Mouse (Mus musculus) E14TG2a.4 (cell line): Measurements from ENCODE around the gene Lrrc66.
"Not testable (repeated sequence)": the region's sequence is repeated elsewhere in the genome, so short reads cannot be mapped to it uniquely, and the experiment has no call there.

Experiments
- H3K27me3 ChIP-seq: 2 replicates; pipeline ENCODE4 v1.6.1; 2014; ENCODE audit warnings: low read length, control low read depth; ENCODE audit not compliant: insufficient read depth
- H3K36me3 ChIP-seq: 2 replicates; pipeline ENCODE4 v1.6.1; 2014; ENCODE audit warnings: low read length, control low read depth; ENCODE audit not compliant: insufficient read depth
- H3K4me1 ChIP-seq: replicated peaks from 2 replicates; pipeline ENCODE4 v1.6.1; 2014; ENCODE audit warnings: low read depth, low read length, control low read depth
- H3K4me3 ChIP-seq: replicated peaks from 2 replicates; pipeline ENCODE4 v1.5.1; 2014; ENCODE audit warnings: mild to moderate bottlenecking, low read length
- H3K9me3 ChIP-seq: 2 replicates; pipeline ENCODE4 v1.6.1; 2014; ENCODE audit warnings: low read length, control low read depth
- CTCF ChIP-seq: conservative IDR thresholded peaks from 2 replicates; pipeline ENCODE4 v1.5.1; 2014; ENCODE audit warnings: low read length
- NANOG ChIP-seq: IDR thresholded peaks from 2 replicates; pipeline ENCODE4 v1.6.1; 2014; ENCODE audit warnings: borderline replicate concordance, low read length, mixed read lengths
- POU5F1 ChIP-seq: IDR thresholded peaks from 2 replicates; pipeline ENCODE4 v1.6.1; 2014; ENCODE audit warnings: low read length, borderline replicate concordance

Gene Lrrc66

DNA sequence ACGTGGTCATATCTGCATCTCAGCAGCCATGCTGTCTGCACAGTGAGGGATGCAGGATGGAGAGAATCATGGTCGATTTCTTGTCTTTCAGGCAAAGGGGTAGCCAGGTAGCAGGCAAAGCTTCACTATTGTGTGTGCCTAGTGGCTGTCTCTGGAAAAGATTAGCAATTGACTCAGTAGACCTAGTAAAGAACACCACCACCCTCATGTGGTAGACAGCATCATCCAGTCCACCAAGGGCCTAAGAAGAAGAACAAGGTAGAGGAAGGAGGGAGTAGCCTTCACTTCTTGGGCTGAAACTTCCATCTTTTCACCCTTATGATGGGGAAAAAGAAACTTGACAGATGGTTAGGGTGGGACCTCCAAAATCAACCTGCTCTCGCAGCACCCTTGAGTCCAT, 29.5 kb downstream of the Lrrc66 start:
- no peak overlapping the region for H3K4me3 ChIP-seq
- H3K27me3 ChIP-seq = no peaks in the 10 kb centered on the region
- H3K36me3 ChIP-seq = no peaks in the 10 kb centered on the region
- H3K9me3 ChIP-seq = peaks cover 9% of the 10 kb centered on the region
- peaks cover 7% of the 10 kb centered on the region for H3K4me1 ChIP-seq
- TF ChIP-seq CTCF (no peak), POU5F1 (no peak), NANOG (no peak)

DNA sequence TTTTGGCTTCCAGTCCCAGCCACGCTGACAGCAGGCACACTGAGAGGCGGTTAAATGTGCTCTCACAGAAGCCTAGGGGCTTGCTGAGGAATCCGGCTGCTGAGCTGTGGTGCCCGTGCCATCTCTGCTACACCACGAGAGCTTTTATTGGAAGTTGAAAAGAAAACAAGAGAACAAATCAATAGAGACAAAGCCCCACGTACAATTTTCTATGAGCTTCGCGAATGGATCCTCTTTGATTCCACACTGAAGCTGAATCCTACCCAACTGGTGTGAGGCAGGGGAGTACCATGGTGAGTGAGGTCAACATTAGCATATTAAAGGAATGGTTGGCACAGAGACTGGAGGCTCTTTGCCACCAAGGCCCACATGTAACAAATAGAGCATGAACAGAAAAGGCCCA, 31.0 kb downstream of the Lrrc66 start:
- Histone ChIP-seq H3K36me3 (no peaks in the 10 kb centered on the region), H3K27me3 (no peaks in the 10 kb centered on the region), H3K9me3 (peaks cover 5% of the 10 kb centered on the region), H3K4me3 (no peak overlapping the region), H3K4me1 (peaks cover 7% of the 10 kb centered on the region)
- TF ChIP-seq POU5F1 = no peak
- no peak for TF ChIP-seq NANOG
- TF ChIP-seq CTCF = no peak

DNA sequence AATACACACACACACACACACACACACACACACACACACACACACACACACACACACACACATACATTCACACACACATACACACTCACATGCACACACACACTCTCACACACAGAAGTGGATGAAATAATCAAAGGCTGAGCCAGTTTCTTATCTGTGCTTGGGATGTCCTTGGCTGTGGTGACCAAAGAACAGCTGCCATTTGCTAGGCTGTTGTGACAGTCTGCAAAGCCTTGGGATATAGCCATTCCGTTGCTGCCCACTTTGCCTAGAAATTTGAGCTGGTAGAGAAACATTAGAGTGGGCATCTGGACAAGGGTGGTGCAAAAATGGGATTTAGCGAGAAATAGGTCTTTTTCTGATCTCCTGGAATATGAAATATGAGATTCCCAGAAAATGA, 32.3 kb downstream of the Lrrc66 start:
- Histone ChIP-seq H3K36me3 (no peaks in the 10 kb centered on the region), H3K4me1 (peaks cover 7% of the 10 kb centered on the region), H3K4me3 (no peak overlapping the region), H3K27me3 (no peaks in the 10 kb centered on the region), H3K9me3 (peaks cover 8% of the 10 kb centered on the region)
- TF ChIP-seq CTCF = no peak
- no peak for TF ChIP-seq NANOG
- TF ChIP-seq POU5F1 = no peak

DNA sequence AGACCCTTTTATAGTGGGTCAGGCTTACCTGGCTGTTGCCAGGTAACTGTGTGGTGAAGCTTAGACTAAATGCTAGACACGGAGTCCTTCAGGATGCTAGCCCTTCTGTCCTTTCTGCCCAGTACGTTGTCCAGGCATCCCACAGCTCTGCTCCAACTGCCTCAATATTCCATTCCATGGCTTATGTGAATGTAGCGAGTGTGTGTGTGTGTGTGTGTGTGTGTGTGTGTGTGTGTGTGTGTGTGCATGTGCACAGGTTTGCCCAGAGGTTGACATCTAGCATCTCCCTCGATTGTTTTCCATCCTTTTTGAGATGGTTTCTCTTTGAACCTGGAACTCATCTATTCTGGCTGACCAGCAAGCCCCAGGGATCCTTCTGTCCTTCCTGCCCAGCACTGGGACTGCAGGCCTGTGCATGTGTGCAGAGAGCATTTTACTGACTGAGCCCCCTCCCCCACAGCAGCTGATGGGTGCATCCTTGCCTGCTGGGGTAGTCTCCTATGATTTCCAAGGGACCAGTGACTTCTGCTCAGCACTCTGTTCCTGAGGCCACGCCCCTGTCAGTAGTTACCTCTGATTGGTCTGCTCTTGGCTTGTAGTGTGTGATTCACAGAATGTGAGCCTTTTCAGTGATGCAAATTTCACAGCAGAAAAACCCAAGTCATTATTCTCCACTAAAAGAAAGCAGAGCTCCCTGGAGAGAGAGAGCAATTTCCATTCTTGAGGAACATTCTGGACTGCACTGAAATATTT, 33.2 kb downstream of the Lrrc66 start:
- Histone ChIP-seq H3K4me1 (peaks cover 7% of the 10 kb centered on the region), H3K4me3 (no peak overlapping the region), H3K27me3 (no peaks in the 10 kb centered on the region), H3K9me3 (peaks cover 15% of the 10 kb centered on the region), H3K36me3 (no peaks in the 10 kb centered on the region)
- TF ChIP-seq NANOG = no peak
- TF ChIP-seq CTCF = no peak
- TF ChIP-seq POU5F1 = no peak

DNA sequence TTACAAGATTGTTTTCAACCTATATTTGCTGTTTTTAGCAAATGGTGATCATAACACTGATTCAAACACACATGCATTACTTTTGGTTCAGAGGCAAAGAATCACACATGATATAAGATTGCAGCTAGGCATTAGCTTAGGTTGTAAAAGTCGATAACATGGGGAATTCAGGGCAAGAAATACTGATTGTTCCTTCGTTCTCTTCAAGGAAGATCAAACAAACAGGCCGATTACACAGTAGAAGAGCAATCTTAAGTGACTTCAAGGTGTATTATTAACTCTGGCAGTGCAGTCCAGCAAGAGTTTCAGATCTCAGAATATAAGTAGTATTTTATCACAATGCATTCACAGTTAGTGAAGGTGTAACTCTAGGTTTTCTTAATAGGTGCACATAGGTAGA, 45.2 kb downstream of the Lrrc66 start:
- H3K4me3 ChIP-seq = no peak overlapping the region
- H3K27me3 ChIP-seq = no peaks in the 10 kb centered on the region
- peaks cover 7% of the 10 kb centered on the region; the same call in 1 of the 2 replicates for H3K4me1 ChIP-seq
- 0 out of 2 replicates have a peak, but pooled peaks cover 4% of the 10 kb centered on the region for H3K9me3 ChIP-seq
- TF ChIP-seq POU5F1 = no peak
- no peaks in the 10 kb centered on the region for H3K36me3 ChIP-seq

DNA sequence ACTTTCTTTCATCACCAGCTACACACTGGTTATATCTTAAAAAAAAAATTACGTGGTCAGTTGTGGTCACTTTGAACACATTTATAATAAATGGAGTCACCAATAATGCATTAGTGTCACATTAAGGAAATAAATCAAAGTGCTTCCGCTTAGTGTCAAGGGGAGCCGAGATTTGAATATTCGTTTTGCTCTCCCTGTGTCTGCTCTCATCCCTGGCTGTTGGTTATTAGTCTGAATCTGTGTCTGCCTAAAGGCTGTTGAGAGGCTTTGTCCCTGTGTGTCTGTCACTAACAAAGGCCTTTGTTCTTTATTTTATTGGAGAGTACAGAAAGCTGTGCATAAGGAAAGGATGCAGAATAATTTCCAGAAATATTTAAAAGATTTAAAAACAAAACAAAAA, 45.7 kb downstream of the Lrrc66 start:
- H3K36me3 ChIP-seq = no peaks in the 10 kb centered on the region
- no peaks in the 10 kb centered on the region for H3K27me3 ChIP-seq
- peaks cover 7% of the 10 kb centered on the region; the same call in 1 of the 2 replicates for H3K4me1 ChIP-seq
- no peak for TF ChIP-seq CTCF
- TF ChIP-seq NANOG = no peak
- TF ChIP-seq POU5F1 = no peak
- H3K9me3 ChIP-seq = 0 out of 2 replicates have a peak, but pooled peaks cover 4% of the 10 kb centered on the region
- no peak overlapping the region for H3K4me3 ChIP-seq

DNA sequence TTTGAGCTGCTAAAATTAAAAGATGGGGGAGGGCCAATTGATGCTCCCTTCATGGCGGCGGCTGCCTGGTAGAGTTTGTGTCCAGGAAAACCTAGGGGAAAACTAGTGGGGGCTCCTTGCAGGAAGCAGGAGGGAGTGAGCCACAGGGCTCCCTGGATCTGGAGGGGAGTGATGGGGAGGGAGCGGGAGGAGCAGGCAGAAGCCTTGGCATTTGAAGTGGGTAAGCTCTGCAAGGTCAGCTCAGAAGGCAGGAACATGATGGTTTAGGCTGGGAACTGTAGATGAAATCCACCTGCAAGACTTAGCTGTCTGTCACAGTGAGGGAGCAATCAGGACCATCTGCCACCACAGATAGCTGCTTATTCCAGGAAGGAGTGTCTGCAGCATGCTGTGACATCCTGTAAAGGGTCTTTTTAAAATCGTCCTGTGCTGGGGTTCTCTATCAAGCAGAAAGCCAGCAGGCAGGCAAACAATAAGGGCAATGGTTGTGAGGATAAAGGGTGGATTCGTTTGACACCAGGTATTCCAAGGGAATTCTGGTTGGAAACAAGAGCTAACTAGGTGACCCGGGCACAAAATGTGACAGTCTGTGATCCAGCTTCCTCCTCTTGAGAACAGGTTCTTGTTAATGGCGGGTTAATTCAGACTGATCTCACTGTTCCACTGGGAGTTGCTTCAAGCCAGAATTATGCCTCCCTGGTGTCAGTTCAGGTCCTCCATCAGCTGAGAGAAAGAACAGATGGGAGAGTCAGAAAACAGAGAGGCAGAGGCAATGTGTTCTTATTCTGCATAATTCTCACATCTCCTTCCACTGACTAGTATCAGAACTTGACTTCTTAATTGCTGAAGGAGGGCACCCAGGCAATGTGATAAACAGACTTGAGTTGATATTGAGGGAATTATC, 46.9 kb downstream of the Lrrc66 start:
- TF ChIP-seq POU5F1 = no peak
- TF ChIP-seq NANOG = peak; percentile 25; the same call in 1 of the 2 replicates
- no peak for TF ChIP-seq CTCF
- Histone ChIP-seq H3K9me3 (0 out of 2 replicates have a peak, but pooled peaks cover 4% of the 10 kb centered on the region), H3K4me1 (peaks cover 7% of the 10 kb centered on the region; the same call in 1 of the 2 replicates), H3K36me3 (no peaks in the 10 kb centered on the region), H3K27me3 (no peaks in the 10 kb centered on the region), H3K4me3 (no peak overlapping the region)

DNA sequence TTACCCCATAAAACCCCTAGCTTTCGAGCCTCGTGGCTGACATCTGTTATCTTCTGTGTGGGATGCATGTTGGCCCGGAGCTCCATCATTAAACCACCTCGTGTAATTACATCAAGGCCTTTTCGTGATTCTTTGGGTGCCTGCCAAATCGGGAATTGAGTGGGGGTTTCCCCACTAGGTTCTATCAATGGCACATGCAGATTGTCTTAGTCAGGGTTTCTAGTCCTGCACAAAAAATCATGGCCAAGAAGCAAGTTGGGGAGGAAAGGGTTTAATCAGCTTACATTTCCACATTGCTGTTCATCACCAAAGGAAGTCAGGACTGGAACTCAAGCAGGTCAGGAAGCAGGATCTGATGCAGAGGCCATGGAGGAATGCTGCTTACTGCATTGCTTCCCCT, 48.3 kb downstream of the Lrrc66 start:
- H3K9me3 ChIP-seq, H3K4me3 ChIP-seq, H3K4me1 ChIP-seq, H3K36me3 ChIP-seq, H3K27me3 ChIP-seq: not testable (repeated sequence)

DNA sequence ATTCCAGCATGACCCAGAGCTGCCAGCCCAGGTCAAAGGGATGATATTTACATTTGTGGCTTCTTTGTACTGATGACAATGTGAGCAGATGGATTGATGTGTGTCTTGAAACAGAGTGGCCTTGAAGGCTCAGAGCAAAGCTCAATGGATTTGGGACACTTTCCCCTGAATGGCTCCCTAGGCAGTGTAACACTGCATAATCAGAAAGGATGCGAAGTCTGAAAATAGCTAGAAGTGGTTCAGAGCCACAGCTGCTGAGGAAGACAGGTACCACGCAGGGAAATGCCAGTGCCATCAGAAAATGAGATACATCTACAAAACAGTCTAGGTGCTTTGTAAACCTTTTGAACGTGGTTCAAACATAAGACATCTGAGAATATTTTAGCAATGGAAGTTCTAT, 54.2 kb downstream of the Lrrc66 start:
- Histone ChIP-seq H3K36me3 (no peaks in the 10 kb centered on the region), H3K4me1 (no peaks in the 10 kb centered on the region), H3K4me3 (no peak overlapping the region), H3K27me3 (no peaks in the 10 kb centered on the region), H3K9me3 (0 out of 2 replicates have a peak, but pooled peaks cover 3% of the 10 kb centered on the region)
- no peak for TF ChIP-seq CTCF
- TF ChIP-seq POU5F1 = no peak
- TF ChIP-seq NANOG = no peak
